Mouse (Mus musculus) G1E (cell line): ENCODE measurements around the gene Cog4. TPM values are rescaled to one million over a fixed set of nuclear protein-coding genes. Genes with fewer than 3 reads are reported as not detected.
A peak's percentile ranks its signal among the peaks of the same experiment; 100 is the strongest.

Source experiments
- ATAC-seq: 2 replicates; pipeline ENCODE4 v1.8.0; 2016; ENCODE audit warnings: mild to moderate bottlenecking; ENCODE audit not compliant: insufficient number of reproducible peaks, poor library complexity, low FRiP score, severe bottlenecking; ENCODE audit errors: extremely low read depth
- DNase-seq: peaks from one replicate; pipeline ENCODE4 v3.0.0; 2012; ENCODE audit warnings: low spot score
- H3K27me3 ChIP-seq: 2 replicates; pipeline ENCODE4 v1.6.1; 2012; ENCODE audit warnings: mild to moderate bottlenecking, low read length, inconsistent platforms; ENCODE audit not compliant: insufficient read depth
- H3K36me3 ChIP-seq: replicated peaks from 2 replicates; pipeline ENCODE3; 2012; ENCODE audit warnings: mild to moderate bottlenecking, inconsistent platforms
- H3K4me1 ChIP-seq: 2 replicates; pipeline ENCODE4 v1.6.1; 2012; ENCODE audit warnings: low read depth, low read length, inconsistent platforms, mixed read lengths; ENCODE audit not compliant: insufficient read depth
- H3K4me3 ChIP-seq: 2 replicates; pipeline ENCODE4 v1.5.1; 2012; ENCODE audit warnings: low read depth, mild to moderate bottlenecking, inconsistent platforms, low read length, moderate library complexity, mixed read lengths
- H3K9me3 ChIP-seq: replicated peaks from 2 replicates; pipeline ENCODE4 v1.6.1; 2012; ENCODE audit warnings: inconsistent platforms
- CTCF ChIP-seq: IDR thresholded peaks from 2 replicates; pipeline ENCODE4 v1.5.1; 2012; ENCODE audit warnings: low read depth, low read length, inconsistent platforms, mixed read lengths
- GATA1 ChIP-seq: IDR thresholded peaks from 2 replicates; pipeline ENCODE4 v1.6.1; 2012; ENCODE audit warnings: borderline replicate concordance, low read length, inconsistent platforms, mixed read lengths
- GATA2 ChIP-seq: IDR thresholded peaks from 2 replicates; pipeline ENCODE4 v1.6.1; 2012; ENCODE audit warnings: low read depth, low read length, inconsistent platforms, borderline replicate concordance
- POLR2AphosphoS5 ChIP-seq: IDR thresholded peaks from 2 replicates; pipeline ENCODE4 v1.6.1; 2012; ENCODE audit warnings: low read depth, low read length, inconsistent platforms; ENCODE audit not compliant: insufficient replicate concordance
- TAL1 ChIP-seq: conservative IDR thresholded peaks from 2 replicates; pipeline ENCODE4 v1.6.1; 2012; ENCODE audit warnings: low read depth, low read length, inconsistent platforms, mixed read lengths
- polyA plus RNA-seq: library from polyadenylated mRNA; stranded (reverse); fragments of >175 nt; gene quantifications from 2 replicates; pipeline ENCODE4 v1.2.3, GENCODE M21; 2012
- total RNA-seq, 2 experiments: library from RNA; stranded (forward) in 1 of 2; stranded (reverse) in 1 of 2; fragments of 200-1000 nt in 1 of 2; fragments of >200 nt in 1 of 2; fragmentation: Nextera tagmentation in 1 of 2; gene quantifications; 2 replicates each; pipeline ENCODE4 v1.2.3; 2014 to 2017

Cog4 gene
- total and polyA plus RNA-seq, 3 experiments: 20.2 to 45.6 (median 32.8) TPM

GRCm38 (mm10) chr8:110821960-110822359 lies 24.4 kb upstream of the Cog4 start:
- peaks cover 100% of the 10 kb centered on the region for H3K36me3 ChIP-seq
- ATAC-seq (no peak), DNase-seq (no peak)
- no peaks in the 10 kb centered on the region for H3K27me3 ChIP-seq
- H3K4me1 ChIP-seq: peaks cover 16% of the 10 kb centered on the region
- no peaks in the 10 kb centered on the region for H3K9me3 ChIP-seq
- H3K4me3 ChIP-seq: no peak overlapping the region
- no peak for TF ChIP-seq GATA1
- TF ChIP-seq POLR2AphosphoS5: no peak

- TF ChIP-seq POLR2AphosphoS5 (no peak), CTCF (no peak), GATA1 (no peak), GATA2 (no peak), TAL1 (no peak)
- Histone ChIP-seq H3K27me3 (no peaks in the 10 kb centered on the region), H3K4me1 (peaks cover 18% of the 10 kb centered on the region), H3K9me3 (no peaks in the 10 kb centered on the region), H3K36me3 (peaks cover 100% of the 10 kb centered on the region), H3K4me3 (no peak overlapping the region)
- DNase-seq (no peak), ATAC-seq (no peak)
Observed at GRCm38 (mm10) chr8:110824861-110825260, 21.5 kb upstream of the Cog4 start.

DNA sequence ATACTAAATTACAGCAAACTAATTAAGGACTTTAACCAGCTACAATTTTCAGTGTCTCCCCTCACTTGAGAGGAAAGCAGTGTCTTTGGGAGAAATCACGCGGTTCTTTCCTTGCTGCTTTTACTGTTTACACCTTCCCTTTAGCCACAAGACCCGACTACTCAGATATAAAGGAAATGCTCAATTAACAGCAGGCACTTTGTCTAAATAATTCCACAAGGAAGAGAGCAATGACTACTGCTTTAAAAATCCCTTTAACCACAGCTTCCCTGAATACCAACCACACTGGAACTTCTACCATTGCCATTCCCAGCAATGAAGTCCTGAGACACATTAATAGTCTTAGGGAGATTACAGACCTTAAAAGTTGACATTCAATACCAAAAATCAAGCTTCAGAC lies 17.9 kb upstream of the Cog4 start:
- TF ChIP-seq CTCF (no peak), GATA2 (no peak), POLR2AphosphoS5 (no peak), TAL1 (no peak), GATA1 (no peak)
- Histone ChIP-seq H3K9me3 (no peaks in the 10 kb centered on the region), H3K4me1 (peaks cover 26% of the 10 kb centered on the region), H3K36me3 (peaks cover 98% of the 10 kb centered on the region), H3K27me3 (no peaks in the 10 kb centered on the region), H3K4me3 (no peak overlapping the region)
- ATAC-seq (no peak), DNase-seq (no peak)

DNA sequence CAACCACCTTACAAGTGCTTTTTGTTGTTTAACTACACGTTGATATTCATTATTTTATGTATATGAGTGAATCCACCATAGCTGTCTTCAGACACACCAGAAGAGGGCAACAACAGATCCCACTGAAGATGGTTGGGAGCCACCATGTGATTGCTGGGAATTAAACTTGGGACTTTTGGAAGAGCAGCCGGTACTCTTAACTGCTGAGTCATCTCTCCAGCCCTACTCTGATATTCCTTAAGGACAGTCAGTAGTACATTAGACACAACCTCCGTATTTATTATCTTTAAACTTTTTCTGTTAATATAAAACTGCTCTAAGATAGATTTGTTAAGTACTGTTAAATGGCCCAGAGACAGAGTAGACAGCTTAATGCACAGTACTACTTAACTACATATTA lies 14.4 kb upstream of the Cog4 start:
- no peaks in the 10 kb centered on the region for H3K27me3 ChIP-seq
- no peak for DNase-seq
- no peak overlapping the region for H3K4me3 ChIP-seq
- H3K36me3 ChIP-seq: peaks cover 98% of the 10 kb centered on the region
- ATAC-seq: no peak
- H3K4me1 ChIP-seq: peaks cover 31% of the 10 kb centered on the region
- TF ChIP-seq GATA2: no peak
- TF ChIP-seq GATA1: no peak
- TF ChIP-seq CTCF: no peak
- no peak for TF ChIP-seq POLR2AphosphoS5
- no peak for TF ChIP-seq TAL1
- H3K9me3 ChIP-seq: no peaks in the 10 kb centered on the region

- DNase-seq (no peak), ATAC-seq (no peak)
- H3K4me3 ChIP-seq: no peak overlapping the region
- H3K36me3 ChIP-seq: peaks cover 79% of the 10 kb centered on the region
- H3K9me3 ChIP-seq: no peaks in the 10 kb centered on the region
- peaks cover 59% of the 10 kb centered on the region for H3K4me1 ChIP-seq
- TF ChIP-seq GATA1: no peak
- TF ChIP-seq POLR2AphosphoS5: no peak
- no peak for TF ChIP-seq TAL1
- TF ChIP-seq GATA2: no peak
- no peak for TF ChIP-seq CTCF
- H3K27me3 ChIP-seq: no peaks in the 10 kb centered on the region
Observed at GRCm38 (mm10) chr8:110842012-110842574, 4.3 kb upstream of the Cog4 start.

GRCm38 (mm10) chr8:110843207-110843606 lies 3.2 kb upstream of the Cog4 start:
- no peaks in the 10 kb centered on the region for H3K9me3 ChIP-seq
- DNase-seq: no peak
- TF ChIP-seq CTCF (no peak), GATA1 (no peak)
- H3K4me1 ChIP-seq: peaks cover 52% of the 10 kb centered on the region
- peak overlapping the region; percentile 14; the same call in 1 of the 2 replicates for H3K4me3 ChIP-seq
- H3K36me3 ChIP-seq: peaks cover 68% of the 10 kb centered on the region
- H3K27me3 ChIP-seq: no peaks in the 10 kb centered on the region
- no peak for ATAC-seq

- H3K4me1 ChIP-seq: peaks cover 46% of the 10 kb centered on the region
- TF ChIP-seq TAL1: no peak
- no peak for TF ChIP-seq GATA1
- TF ChIP-seq CTCF: no peak
- TF ChIP-seq GATA2: no peak
- TF ChIP-seq POLR2AphosphoS5: no peak
- H3K36me3 ChIP-seq: peaks cover 61% of the 10 kb centered on the region
- no peaks in the 10 kb centered on the region for H3K9me3 ChIP-seq
- peak overlapping the region; percentile 94 for H3K4me3 ChIP-seq
- H3K27me3 ChIP-seq: no peaks in the 10 kb centered on the region
- ATAC-seq: no peak
- no peak for DNase-seq
Observed at GRCm38 (mm10) chr8:110844941-110845340, 1.5 kb upstream of the Cog4 start.
